Mouse (Mus musculus) kidney, postnatal 14 days (tissue): ENCODE data around the gene Zfp638.
A peak's percentile ranks its signal among the peaks of the same experiment; 100 is the strongest.
"Not testable (repeated sequence)": the region's sequence is repeated elsewhere in the genome, so short reads cannot be mapped to it uniquely, and the experiment has no call there.

Experiments used
- DNase-seq: peaks from one replicate; pipeline ENCODE4 v3.0.0; 2022; ENCODE audit warnings: mixed read lengths

The Zfp638 gene

GRCm38 (mm10) chr6:84010303-84011225 is 143.7 kb downstream of the Zfp638 start:
- peak; percentile 83 for DNase-seq

GRCm38 (mm10) chr6:84014961-84015683 is 148.2 kb downstream of the Zfp638 start:
- DNase-seq, result peak; percentile 79

GRCm38 (mm10) chr6:84016851-84017250 is 149.9 kb downstream of the Zfp638 start:
- DNase-seq, result no peak

DNA sequence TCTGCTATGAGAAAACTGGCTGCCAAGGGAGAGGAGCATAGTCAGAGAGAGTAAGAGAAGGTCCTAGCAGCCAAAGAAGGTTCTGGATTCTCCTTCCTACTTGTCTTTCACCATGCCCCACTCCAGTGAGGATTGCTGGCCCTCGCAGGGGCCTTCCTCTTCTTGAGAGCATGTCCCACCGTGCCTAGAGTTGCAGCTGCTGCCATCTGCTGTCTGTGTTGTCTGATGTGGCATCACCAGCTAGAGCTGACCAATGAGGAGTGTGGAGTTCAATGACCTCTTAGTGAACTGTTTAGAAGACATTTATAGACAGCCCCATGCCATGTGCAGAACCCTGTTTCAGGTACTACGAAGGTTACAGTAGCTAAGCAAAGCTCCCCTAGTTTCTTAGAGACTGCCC is 150.5 kb downstream of the Zfp638 start:
- no peak for DNase-seq

DNA sequence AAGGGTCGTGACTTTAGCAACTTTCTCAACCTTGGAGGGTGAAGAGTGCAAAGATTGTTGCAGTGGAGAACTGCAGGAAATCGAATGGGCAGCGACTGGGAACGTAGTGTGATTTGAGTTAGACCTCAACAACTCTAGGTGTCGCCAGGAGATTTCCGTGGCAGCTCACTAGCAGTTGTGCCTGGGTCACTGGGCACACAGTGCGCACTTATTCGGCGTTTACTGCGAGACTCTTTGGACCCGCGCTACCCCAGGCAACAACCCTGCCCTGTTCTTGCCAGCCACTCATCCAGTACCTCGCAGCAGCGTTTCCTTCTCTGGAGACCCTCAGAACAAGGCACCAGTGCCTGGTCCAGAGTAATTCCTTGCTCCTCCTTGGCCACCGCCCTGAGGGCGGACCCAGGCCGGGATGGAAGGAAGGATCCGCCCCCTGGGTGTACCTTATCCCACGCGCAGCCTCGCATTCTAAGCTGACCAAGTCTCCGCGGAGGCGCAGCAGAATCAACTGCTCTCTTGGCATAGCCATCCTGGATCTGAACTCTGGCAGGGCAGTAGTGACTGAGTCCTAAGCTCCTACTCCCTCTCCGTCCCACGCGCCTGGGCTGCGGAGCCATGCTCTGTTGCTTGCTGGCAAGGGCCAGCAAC is 152.1 kb downstream of the Zfp638 start:
- DNase-seq, result peak; percentile 86

DNA sequence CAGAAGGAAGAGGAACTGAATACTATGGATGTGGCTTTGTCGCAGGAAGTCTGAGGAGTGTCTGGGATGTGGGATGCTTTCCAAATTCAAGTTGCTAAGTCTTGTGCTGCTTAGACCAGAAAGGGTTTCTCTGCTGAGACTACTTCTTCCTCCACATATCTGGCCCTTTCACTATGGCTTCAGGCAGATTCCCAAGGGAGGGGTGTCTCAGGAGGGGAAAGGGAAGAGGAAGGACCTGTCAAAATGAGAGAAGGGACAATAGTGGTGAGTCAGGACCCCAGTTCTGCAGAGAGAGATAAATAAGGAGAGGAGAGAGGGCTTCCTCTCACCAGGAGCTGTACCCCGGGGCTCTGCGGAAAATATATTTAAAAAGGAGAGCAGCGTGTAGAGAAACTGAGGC is 153.1 kb downstream of the Zfp638 start:
- DNase-seq, result peak; percentile 54

GRCm38 (mm10) chr6:84021990-84022389 is 155.1 kb downstream of the Zfp638 start:
- no peak for DNase-seq

GRCm38 (mm10) chr6:84025636-84026035 is 158.7 kb downstream of the Zfp638 start:
- DNase-seq, result no peak

- DNase-seq, result no peak
These were observed 161.9 kb downstream of the Zfp638 start for GRCm38 (mm10) chr6:84028791-84029190.

- DNase-seq, result no peak
These were observed 162.9 kb downstream of the Zfp638 start for GRCm38 (mm10) chr6:84029775-84030174.

- DNase-seq, result not testable (repeated sequence)
These were observed 165.6 kb downstream of the Zfp638 start for GRCm38 (mm10) chr6:84032516-84032915.
